Mouse (Mus musculus): ENCODE data around the gene Gprasp2.
A peak's percentile ranks its signal among the peaks of the same experiment; 100 is the strongest.
"Not testable (repeated sequence)": the region's sequence is repeated elsewhere in the genome, so short reads cannot be mapped to it uniquely, and the experiment has no call there.

Gene Gprasp2

GRCm38 (mm10) chrX:135838521-135839360 is at the start of gene Gprasp2:
Gene Gprasp2 (plus strand): TSS chrX:135839034.
- not testable (repeated sequence) for DNase-seq (ENCODE audit: extremely low spot score, low read depth, low spot score)

- no peak for DNase-seq (ENCODE audit: extremely low spot score, low read depth, low spot score)
Measured at GRCm38 (mm10) chrX:135791536-135791935, 47.3 kb upstream of the Gprasp2 start.

- no peak for DNase-seq (ENCODE audit: extremely low spot score, low read depth, low spot score)
Measured at GRCm38 (mm10) chrX:135792326-135792725, 46.5 kb upstream of the Gprasp2 start.

- peak; percentile 12 for DNase-seq (ENCODE audit: extremely low spot score, low read depth, low spot score)
Measured at GRCm38 (mm10) chrX:135795591-135796304, 43.1 kb upstream of the Gprasp2 start.

GRCm38 (mm10) chrX:135796305-135797211 is 42.3 kb upstream of the Gprasp2 start:
- DNase-seq (ENCODE audit: extremely low spot score, low read depth, low spot score), result not testable (repeated sequence)

GRCm38 (mm10) chrX:135797212-135797644 is 41.6 kb upstream of the Gprasp2 start, which contains the start of gene Bhlhb9:
Gene Bhlhb9 (plus strand): TSS chrX:135797594.
- DNase-seq (ENCODE audit: extremely low spot score, low read depth, low spot score), result peak; percentile 14

- DNase-seq (ENCODE audit: extremely low spot score, low read depth, low spot score), result no peak
Measured at GRCm38 (mm10) chrX:135804149-135804548, 34.7 kb upstream of the Gprasp2 start.

GRCm38 (mm10) chrX:135805780-135806179 is 33.1 kb upstream of the Gprasp2 start:
- peak; percentile 33 for DNase-seq (ENCODE audit: extremely low spot score, low read depth, low spot score)

GRCm38 (mm10) chrX:135835896-135836295 is 2.9 kb upstream of the Gprasp2 start:
- DNase-seq (ENCODE audit: extremely low spot score, low read depth, low spot score), result not testable (repeated sequence)

GRCm38 (mm10) chrX:135837896-135838295 is 938 bp upstream of the Gprasp2 start:
- DNase-seq (ENCODE audit: extremely low spot score, low read depth, low spot score), result no peak

- not testable (repeated sequence) for DNase-seq (ENCODE audit: extremely low spot score, low read depth, low spot score)
Measured at GRCm38 (mm10) chrX:135839397-135840391, 860 bp downstream of the Gprasp2 start.

GRCm38 (mm10) chrX:135866806-135867205 is 28.0 kb downstream of the Gprasp2 start:
- not testable (repeated sequence) for DNase-seq (ENCODE audit: extremely low spot score, low read depth, low spot score)

- DNase-seq (ENCODE audit: extremely low spot score, low read depth, low spot score), result no peak
Measured at GRCm38 (mm10) chrX:135876679-135877078, 37.8 kb downstream of the Gprasp2 start.

- no peak for DNase-seq (ENCODE audit: extremely low spot score, low read depth, low spot score)
Measured at GRCm38 (mm10) chrX:135879626-135880025, 40.8 kb downstream of the Gprasp2 start.

- no peak for DNase-seq (ENCODE audit: extremely low spot score, low read depth, low spot score)
Measured at GRCm38 (mm10) chrX:135885411-135886233, 46.8 kb downstream of the Gprasp2 start.

- DNase-seq (ENCODE audit: extremely low spot score, low read depth, low spot score), result no peak
Measured at GRCm38 (mm10) chrX:135886234-135886585, 47.4 kb downstream of the Gprasp2 start.
